Mouse (Mus musculus): ENCODE data around the gene Rgs7bp.
"Not testable (repeated sequence)": the region's sequence is repeated elsewhere in the genome, so short reads cannot be mapped to it uniquely, and the experiment has no call there.

Rgs7bp gene

DNA sequence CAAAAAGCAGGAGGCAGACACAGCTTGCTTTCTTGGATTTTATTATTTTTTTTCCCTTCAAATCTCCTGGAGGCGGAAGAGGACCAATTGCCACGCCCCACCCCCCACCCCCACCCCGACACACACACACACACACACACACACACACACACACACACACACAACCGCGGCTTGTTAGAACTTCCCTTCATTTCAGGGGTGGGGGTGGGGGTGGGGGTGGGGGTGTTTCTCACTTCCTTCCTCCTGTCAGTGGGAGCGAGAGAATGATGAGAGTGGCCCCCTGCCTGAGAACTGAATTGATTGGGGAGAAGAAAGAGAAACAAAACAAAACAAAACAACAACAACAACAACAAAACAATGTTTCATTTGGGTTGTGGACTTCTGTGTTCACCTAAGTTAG lies 117.0 kb downstream of the Rgs7bp start:
- no peak for DNase-seq (ENCODE audit: low spot score in 2 of 2)

DNA sequence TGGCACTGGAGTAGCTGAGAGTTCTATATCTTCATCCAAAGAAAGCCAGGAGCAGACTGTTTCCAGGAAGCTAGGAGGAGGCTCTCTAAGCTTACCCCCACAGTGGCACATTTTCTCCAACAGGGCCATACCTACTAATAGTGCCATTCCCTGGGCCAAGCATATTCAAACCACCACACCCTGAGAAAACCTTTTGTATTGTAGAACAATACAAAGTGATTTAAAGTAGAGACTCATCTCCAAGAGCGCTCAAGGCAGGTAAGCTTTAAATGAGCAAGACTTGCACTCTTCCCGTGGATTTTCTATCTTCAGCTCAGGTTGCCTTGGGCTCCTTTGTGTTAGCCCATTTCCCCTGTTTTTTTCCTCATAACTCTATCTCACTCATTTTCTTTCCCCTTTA lies 118.1 kb downstream of the Rgs7bp start:
- no peak for DNase-seq (ENCODE audit: low spot score in 2 of 2)

DNA sequence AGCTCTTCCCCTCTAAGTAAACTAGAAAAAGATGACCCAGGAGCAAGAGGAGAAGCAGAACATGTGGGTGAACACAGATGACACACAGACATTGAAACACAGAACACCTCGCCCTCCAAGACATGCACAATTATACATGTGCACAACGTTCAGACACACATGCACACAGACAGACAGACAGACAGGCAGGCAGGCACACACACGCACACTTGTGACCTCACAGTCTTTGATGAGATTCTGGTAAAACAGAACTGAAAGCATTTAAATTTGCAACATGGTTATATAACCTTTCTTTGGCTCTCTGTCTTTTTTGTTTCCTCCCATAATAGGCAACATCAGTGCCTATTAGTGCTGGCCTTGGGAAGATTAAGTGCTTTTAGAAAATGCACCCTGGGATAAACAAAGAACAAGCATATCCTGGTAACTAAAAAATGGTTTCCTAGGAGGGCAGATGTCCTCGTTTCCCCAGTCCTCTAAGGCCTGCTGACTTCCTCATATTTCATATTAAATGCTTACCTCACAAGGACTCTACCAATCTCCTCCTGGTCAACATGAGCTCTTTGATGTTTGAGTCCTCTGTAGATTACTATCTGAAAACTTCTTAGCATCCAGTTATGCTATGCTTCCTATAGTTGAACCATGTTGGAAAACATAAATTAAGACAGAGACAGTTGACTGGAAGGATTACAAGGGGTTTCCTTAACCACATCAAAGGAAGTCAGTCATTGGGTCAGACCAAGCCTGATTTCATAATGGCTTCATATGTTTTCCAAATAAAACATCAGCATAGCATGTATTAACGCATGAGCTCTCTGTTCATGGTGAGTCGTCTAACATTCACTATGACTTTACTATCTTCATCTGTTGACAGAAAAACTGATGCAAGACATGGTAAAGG lies 122.8 kb downstream of the Rgs7bp start:
- DNase-seq (ENCODE audit: low spot score in 2 of 2): no peak

DNA sequence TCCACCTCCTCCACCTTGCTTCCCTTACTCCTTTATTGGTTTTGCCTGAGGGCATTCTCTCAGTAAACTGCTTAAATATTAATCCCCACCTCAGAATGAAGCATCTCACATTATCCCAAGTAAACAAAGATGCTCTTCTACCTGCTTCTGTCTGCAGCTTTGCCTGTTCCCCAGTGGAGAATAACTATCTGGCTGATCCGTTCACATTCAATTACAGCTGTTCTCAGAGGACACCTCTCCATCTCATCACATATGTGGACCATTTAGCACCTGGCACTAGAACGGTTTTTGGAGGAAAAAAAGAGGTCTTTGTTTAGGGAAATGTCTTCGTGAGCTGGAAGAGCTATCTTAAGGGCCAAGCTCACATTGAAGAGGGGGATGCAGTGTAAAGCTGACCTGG lies 123.9 kb downstream of the Rgs7bp start:
- no peak for DNase-seq (ENCODE audit: low spot score in 2 of 2)

DNA sequence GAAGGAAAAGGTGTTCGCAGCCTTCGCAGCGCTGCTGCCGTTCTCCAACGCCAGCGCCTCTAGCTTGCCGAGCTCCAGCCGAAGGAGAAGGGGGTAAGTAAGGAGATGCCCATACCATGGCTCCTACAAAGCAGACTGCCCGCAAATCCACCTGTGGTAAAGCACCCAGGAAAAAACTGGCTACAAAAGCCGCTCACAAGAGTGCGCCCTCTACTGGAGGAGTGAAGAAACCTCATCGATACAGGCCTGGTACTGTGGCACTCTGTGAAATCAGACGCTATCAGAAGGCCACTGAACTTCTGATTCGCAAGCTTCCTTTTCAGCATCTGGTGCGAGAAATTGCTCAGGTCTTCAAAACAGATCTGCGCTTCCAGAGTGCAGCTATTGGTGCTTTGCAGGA lies 136.1 kb downstream of the Rgs7bp start:
- DNase-seq (ENCODE audit: low spot score in 2 of 2): no peak

DNA sequence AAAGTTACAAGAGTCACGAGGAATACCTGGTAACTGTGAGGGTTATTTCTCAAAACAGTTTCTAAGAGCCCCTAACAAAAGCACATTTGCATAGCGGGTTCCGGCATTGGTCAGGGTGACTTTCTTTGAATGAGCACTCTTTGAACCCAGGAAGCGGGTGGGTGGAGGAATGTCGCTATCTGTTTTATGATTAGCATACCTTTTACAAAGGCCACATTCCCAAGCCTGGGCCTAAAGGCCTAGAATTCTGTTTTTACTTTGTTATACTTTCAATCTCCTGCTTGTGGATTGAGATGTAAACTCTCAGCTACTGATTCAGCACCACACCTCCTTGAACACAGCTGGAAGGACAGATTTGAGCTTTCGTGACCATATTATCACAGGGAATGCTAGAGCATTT lies 138.0 kb downstream of the Rgs7bp start:
- DNase-seq (ENCODE audit: low spot score in 2 of 2): not testable (repeated sequence)

DNA sequence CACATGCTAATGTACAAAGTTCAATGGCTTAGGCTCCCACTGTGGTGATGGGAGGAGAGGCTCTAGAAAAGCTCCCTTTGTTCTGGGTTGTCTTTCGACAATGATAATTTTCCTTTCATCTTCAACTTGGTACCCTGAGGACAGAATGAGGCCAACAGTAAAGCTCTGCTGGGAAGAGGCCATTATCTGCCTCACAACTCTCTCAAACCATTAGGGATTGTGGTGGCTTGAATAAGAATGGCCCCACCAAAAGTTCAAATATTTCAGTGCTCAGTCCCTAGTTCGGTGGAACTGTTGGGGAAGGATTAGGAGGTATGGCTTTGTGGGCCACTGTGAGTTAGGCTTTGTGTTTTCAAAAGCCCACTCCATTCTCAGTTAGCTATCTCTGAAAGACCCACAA lies 138.6 kb downstream of the Rgs7bp start:
- no peak for DNase-seq (ENCODE audit: low spot score in 2 of 2)

DNA sequence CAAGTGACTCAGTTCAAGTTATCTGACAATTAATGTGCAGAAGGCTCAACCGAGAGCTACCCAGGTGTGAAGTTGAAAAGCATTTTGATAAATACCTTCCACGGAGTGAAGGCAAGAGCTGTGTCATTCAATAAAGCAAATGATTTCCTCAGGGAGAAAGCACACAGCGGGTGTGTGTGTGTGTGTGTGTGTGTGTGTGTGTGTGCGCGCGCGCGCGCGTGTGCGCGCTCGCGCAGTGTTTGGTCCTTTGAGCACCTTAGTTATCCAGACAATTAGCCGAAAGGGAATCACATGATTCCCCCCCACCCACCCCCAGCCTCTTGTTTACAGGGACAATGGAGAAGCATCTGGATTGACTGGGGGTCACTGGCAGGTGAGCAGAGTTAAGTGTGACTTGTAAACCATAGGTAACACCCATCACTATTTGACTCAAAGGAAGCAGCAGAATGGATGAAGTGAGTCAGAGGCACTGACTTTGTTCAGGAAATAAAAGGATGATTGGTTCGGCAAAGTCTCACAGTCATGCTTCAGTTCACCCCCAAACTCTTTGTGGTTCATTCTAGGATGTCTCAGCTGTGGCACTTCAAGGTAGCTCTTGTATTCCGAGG lies 140.3 kb downstream of the Rgs7bp start:
- DNase-seq (ENCODE audit: low spot score in 2 of 2): no peak

DNA sequence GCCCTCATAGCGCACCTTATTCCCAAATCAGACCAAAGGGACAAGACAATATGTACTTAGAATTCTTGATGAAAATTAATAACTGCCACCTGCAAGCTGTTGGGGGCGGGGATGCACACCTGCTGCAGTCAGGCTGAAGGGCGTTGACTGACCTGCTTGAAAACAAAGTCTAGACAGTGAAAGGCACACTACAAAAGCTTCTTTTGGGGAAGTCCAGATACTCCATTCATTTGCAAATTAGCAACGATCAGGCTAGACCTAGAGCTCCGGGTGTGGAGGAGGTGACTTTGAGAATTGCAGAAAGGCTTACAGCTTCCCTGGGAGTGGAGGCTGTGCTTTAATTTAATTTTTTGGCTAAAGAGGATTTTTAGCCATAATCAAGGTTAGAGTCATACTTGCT lies 143.1 kb downstream of the Rgs7bp start:
- DNase-seq (ENCODE audit: low spot score in 2 of 2): not testable (repeated sequence)

DNA sequence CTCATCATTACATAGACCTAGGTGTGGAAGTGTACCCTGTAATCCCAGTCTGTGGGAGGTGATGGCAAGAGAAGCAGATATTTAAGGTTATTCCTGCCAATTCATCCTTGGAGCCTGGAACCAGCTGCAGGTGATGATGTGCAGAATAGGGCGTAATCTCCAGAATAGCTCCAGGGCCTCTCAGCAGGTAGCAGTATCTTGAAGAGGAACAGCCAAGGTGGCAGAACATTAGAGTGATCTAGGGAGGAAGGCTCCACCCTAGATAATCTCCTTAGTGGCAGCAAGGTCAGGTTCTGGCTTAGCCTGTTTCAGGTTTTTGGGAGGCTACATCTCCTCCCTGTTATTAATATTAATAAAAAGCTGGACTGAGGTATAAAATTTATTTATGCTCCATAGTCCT lies 143.7 kb downstream of the Rgs7bp start:
- DNase-seq (ENCODE audit: low spot score in 2 of 2): not testable (repeated sequence)

DNA sequence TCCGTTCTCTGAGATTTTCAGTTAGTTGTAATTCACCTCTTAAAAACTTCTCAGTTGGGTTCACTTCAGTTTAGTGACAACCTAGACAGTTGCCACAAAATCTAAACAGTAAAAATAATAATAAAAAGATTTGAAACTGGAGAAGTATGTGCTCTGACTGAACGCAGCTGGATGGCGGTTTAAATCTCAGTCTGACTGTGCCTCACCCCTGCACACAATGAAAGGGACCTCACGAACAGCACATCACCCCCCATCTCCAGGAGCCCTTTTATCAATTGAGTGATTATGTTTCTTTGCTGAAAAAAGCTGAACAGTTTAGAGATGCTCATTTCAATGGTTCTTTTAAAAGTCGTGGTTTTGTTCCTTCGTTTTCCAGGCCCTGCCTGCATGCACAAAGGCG lies 146.0 kb downstream of the Rgs7bp start:
- no peak for DNase-seq (ENCODE audit: low spot score in 2 of 2)

Data from cerebellum, postnatal 4 days (tissue).